Mouse (Mus musculus): ENCODE results near the gene Fam199x. TPM values are rescaled to one million over a fixed set of nuclear protein-coding genes. Genes with fewer than 3 reads are reported as not detected.

The Fam199x gene
- total RNA-seq (2022), result 1 to 10 TPM; 4.3 to 5.9 (median 5.1) TPM

DNA sequence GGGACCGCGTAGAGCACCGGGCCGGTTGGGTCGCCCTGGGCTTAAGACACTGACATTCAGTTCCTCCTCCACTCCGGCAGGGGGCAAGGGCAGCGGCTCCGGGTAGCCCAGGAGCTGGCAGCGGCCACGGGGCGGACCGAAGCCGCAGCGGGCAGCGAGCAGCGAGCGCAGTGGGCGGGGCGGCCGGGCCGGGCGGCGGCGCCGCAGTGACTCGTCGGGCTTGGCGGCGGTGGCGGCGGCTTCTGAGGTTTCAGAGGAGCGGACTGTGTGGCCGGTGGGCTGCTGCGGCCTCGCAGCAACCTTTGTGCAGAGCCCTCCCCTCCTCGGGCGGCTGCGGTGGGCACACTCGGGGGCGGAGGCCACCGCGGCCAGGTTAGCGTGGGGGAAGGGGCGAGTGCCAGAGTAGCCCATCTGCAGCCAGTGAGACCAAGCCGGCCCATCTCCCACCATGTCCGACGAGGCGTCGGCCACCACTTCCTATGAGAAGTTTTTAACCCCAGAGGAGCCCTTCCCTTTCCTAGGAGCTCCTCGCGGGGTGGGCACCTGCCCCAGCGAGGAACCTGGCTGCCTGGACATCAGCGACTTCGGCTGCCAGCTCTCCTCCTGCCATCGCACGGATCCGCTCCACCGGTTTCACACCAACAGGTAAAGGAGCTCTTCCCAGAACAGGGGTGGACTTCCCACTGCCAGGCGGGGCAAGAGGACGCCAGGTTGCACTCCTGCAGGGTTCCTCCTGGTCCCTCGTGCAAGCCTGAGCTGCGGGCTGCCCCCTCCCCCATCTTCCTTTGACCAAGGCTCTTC is at the start of gene Fam199x:
TSS of gene Fam199x (plus strand) at position 170 of the 801 bp plus-strand sequence.
- peak; percentile 51 to 68 for DNase-seq (ENCODE audit: low spot score in 2 of 2)

DNA sequence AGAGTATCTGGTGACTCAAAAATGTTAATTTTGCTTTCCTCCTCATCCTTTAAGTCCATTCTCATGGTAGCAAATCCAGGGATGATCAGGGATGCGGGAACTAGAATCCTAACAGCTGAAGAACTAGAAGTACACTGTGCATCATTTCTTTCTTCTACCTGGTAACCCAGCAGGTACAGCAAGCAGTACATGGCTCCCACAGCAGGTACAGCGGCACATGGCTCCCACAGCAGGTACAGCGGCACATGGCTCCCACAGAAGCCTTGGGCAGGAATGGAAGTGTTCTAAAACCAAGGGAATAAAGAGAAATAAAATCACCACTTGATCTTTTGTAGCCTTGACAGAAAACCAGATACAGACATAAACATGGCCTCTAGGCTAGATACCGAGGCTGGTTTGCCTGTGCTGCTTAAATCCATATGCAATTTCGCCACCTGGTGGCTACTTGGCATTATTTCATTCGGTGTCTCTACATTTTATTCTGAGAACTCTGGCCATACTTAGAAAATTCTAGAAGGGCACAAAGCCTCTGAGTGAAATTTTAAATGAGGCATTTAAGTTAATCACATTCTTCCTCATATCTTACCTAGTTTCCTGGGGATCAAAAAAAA is 34.2 kb upstream of the Fam199x start:
- DNase-seq (ENCODE audit: low spot score in 2 of 2), result no peak

DNA sequence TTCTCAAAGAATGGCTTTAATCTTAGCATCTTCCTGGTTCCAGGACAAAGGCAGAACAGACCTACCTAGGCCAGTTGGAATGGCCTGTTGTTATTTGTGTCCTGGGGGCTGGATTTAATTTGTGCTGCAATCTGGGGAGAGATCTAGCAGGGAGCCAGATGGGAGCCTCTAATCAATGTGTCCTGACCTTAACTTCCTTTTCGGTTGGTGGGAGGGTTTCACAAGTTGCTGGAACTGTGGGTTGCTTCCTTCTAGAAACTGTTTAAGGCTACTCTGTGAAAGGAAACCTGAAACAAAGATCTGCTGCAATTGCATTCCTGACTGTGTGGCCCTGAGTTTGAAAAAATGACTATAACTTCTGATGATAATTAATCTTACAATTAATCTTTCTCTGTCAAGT is 31.7 kb upstream of the Fam199x start:
- no peak for DNase-seq (ENCODE audit: low spot score in 2 of 2)

DNA sequence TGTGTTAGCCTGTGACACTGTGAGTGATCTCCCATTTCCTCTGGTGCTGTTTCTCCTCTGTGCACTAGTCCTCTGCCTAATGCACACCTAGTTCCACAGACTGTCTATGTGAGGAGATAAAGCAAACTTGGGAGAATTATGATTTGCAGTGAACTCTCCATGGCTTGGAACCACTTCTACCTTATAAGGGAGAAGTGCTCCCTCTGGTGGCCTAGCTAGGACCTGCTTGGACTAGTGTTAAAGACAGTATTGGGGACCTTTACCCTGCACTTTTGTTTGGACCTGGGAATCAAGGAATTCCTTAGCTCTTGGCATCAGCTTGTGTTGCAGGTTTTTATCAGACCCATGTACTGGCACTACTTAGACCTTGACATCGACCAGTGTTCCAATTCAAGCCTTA is 30.1 kb upstream of the Fam199x start:
- DNase-seq (ENCODE audit: low spot score in 2 of 2), result peak in 1 of 2 experiments; percentile 11

DNA sequence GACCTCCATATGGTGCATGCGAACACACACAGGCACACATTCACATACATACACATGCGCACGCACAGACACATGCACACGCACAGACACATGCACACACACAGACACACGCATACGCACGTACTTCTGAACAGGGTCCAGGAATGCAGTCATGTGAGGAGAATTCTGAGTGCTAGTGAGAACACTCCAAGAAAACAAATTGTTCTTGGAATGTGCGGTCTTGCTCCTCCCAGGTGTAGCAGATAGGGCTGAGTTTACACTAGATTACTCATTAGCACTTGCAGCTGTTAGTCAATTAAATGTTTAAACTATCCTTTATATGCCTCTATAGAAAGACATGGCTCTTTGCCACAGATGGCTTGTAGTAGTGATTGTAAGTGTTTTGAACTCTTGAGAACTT is 18.5 kb upstream of the Fam199x start:
- no peak for DNase-seq (ENCODE audit: low spot score in 2 of 2)

DNA sequence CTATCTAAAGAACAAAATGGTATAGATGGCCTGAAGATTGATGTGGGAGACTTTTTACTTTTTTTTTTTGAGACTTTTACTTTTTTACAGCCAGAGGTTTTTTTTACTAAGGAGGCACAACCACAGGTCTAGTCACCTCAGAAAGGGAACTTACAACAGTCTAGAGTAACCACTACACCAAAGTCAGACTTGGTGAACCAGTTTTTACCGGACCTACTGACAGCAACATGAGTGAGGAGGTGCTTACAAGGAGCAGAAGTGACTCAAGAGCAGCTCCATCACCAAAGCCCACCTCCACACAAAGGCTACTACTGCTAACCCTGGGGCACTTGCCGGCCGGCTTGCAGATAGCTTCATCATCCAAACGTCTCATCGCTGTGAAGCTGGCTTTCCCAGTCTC is 17.7 kb upstream of the Fam199x start:
- no peak for DNase-seq (ENCODE audit: low spot score in 2 of 2)

DNA sequence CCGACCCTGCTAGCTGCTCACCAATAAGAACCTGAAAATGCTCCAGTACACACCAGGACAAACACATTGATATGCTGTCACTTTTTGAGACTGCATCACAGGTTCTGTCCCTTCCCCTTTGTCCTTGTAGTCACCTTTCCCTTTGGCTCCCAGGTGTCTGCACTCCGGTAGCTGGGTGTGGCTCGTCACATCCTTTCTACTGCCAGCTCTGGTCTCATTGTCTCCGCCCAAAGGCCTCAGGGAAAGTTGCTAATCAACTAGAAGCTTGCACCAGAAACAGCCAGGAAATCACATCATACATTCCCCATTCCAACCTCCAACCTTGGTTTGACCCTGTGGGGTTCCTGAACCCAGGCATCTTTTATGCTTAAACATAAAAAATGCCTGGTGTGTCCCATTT is 15.1 kb upstream of the Fam199x start:
- DNase-seq (ENCODE audit: low spot score in 2 of 2), result no peak

DNA sequence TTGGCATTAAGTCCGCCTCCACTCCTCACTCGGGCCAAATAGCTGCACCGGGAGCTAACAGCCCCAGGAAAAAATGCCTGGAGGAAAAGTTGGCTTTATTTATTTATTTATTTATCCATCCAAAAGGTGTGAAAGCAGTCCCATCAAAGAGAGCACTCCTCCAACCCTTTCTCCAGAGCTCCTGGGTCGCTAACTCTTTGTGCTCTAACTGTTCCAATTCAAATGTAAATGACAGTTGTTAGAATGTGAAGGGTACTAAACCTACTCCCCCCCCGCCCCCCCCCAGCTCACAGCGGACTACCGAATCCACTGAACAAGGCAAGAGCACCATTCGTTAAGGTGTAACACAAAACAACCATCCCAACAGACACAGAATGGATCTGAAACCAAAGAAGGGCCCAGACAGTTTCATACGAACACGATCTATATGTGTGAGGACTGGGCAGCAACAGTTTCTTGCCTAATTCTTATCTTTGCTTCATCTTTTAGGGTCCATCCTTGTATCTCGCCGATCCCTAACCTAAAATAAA is 11.9 kb upstream of the Fam199x start:
- DNase-seq (ENCODE audit: low spot score in 2 of 2), result no peak

DNA sequence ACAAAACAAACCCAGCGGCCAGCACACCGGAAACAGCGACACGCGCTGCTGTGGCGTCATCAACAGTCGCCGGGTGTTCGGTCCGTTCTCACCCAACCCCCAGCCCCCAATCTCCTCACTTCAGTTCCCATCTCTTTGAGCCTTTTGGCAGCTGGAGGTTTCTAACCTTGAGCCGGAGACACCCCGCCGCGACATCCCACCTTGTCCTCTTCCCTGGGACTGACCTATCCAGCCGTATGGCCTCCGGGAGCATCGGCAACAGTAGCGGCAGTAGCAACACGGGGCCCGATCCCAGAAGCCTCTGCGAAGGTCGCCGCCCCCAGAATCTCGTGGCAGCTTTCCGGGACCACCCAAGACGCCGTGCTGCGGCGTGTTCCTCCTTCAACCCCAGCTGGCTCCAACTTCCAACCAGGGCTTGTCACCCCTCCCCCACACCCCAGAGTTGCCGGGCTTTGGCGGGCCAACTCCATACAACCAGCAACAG is 11.4 kb upstream of the Fam199x start, which contains the start of gene Slc25a53:
TSS of gene Slc25a53 (minus strand) at position 303 of the 484 bp plus-strand sequence.
- peak; percentile 69 to 72 for DNase-seq (ENCODE audit: low spot score in 2 of 2)

DNA sequence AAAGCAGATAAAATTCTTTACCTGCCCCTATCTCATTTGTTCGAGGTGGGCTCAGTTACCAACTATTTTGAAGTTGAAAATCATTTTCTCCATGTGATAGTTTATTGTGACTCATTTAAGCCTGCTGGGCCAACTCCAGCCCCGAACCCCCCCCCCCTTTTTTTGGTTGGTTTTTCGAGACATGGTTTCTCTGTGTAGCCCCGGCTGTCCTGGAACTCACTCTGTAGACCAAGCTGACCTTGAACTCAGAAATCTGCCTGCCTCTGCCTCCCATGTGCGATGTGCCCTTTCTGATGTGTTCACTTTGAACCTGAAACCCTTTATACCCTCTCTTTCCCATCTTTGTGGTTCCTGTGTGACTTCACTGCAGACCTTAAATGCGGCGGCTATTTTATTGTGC is 10.9 kb upstream of the Fam199x start:
- no peak for DNase-seq (ENCODE audit: low spot score in 2 of 2)

DNA sequence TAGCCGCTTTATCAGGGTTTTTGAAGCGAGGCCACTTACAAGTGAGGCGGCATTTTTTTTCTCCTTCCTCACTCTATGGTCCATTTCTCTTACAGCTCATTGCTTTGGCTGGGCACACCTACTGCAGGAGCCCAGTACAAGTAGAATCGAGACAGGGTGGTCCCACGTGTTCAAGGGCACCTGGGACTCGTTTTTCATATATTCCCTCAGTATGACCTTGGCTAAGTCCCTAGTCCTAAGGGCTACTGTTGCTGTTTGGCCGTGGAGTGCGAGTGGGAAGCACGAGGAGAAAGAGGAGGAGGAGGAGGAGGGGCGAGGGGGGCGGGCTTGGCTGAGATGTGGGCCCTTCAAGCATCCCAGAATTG is 352 bp upstream of the Fam199x start:
- no peak for DNase-seq (ENCODE audit: low spot score in 2 of 2)

DNA sequence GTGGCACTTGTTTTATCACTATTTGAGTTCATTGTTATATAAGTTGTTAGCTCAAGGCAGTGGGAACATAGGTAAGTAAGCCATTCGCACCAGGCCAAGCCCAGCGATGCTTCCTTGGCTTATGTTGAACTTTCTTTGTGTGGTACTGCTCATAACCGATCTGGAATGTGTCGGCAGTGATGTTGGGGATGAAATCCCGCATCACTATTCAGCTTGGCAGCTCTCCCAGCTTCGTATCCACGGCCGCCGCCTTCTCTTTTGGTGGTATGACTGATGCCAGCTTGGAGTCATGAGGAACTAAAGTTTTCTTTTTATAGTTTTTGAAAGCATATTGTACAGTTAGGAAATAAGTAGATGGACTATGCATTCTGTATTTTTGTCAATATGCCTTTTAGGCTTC is 13.8 kb downstream of the Fam199x start:
- DNase-seq (ENCODE audit: low spot score in 2 of 2), result no peak

DNA sequence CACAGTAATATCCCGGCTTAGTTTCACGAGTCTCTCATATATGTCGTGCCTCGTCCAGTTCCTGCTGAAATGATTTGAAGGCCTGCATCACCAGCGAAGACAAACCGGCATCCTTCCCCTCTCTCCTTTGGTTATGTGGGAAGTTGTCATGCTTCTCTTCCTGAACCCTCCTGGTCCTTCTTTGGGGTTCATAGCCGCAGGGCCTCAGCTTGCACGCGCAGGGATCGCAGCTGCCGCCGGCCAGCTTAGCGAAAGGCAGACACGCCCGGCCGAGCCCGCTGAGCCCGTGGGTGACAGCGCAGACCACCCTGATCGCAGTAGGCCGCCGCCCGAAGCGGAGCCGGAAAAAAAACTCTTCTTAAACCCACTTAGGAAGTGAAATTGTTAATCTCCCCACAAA is 55.1 kb downstream of the Fam199x start:
- DNase-seq (ENCODE audit: low spot score in 2 of 2), result no peak

DNA sequence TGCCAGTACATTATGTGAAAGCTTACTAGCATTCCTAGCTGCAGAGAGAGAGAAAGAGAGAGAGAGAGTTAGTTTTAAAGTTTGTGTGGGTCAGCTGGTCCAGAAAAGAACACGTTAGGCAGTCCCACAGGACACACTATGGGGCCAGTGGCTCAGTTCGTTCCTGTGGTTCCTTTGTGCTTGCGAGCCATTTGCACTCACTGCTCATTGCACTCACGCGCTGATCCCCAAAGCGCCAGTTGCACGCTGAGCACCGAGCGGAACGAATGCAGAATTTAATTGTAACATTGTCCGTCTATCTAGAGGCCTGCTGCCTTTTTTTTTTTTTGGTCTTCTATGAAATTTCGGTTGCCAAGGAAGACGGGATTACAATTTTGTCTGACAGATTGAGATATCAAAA is 57.1 kb downstream of the Fam199x start:
- DNase-seq (ENCODE audit: low spot score in 2 of 2), result no peak

DNA sequence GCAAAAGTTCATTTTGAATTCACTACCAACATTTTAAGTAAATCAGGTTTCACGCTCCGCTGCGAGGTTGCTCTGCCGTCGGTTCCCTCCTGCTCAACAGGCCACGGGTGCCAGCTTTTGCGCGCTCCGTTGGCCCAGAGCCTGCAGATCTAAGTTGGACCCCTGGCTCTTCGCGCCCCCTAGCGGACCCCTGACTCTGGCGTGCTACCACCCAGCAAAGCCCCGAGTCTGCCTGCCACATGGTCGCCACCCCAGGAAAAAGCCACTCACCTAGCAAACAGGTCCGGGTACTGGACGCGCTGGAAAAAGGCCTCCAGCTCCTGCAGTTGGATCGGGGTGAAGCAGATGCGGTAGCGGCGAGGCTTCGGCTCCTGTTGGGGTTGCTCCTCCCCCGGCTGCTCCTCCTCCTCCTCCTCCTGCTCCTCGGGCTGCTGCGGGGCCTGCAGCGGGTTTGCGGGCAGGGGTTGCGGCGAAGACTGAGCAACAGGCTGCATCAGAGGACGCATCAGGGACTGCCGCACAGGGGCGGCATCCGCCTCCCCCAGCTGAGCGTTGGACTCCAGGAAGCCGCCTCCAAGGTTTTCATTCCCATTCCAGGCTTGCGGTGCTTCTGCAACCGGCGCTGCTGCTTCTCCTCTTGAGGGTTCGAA is 68.8 kb downstream of the Fam199x start:
- DNase-seq (ENCODE audit: low spot score in 2 of 2), result no peak

DNA sequence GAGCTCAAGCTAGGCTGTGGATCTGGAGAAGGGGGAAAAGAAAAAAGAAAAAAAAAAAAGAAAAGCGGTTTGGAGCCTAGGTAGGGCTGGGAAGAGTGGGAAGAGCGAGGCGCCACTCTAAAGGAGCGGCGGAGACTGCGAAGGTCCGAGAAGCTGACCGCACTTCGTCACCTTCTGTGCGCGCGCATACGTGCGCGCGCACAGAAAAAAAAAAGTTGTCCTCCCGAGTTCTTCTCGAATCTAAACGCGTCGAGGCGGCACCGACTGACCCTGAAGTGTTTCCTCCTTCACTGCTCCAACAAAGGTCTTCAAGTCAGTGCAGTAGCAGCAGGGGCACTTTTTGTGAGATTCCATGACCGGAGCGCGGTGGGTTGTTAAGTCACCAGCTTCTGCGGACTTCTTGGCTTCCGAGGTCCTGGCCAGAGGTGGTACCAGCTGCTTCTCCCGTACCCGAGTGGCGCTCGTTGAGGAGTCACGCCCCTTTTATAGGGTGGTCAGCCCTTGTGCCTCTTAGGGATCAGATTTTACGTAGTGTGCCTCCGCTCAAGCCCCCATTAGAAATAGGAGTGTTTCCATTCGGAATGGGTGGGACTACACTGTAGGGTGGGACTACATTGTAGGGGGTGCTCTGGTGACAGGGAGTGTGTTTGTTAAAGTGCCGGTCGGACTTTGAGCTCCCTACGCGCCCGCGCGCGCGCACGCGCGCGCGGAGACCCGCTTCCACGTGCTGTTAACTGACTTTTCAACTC is 70.5 kb downstream of the Fam199x start:
- DNase-seq (ENCODE audit: low spot score in 2 of 2), result no peak

DNA sequence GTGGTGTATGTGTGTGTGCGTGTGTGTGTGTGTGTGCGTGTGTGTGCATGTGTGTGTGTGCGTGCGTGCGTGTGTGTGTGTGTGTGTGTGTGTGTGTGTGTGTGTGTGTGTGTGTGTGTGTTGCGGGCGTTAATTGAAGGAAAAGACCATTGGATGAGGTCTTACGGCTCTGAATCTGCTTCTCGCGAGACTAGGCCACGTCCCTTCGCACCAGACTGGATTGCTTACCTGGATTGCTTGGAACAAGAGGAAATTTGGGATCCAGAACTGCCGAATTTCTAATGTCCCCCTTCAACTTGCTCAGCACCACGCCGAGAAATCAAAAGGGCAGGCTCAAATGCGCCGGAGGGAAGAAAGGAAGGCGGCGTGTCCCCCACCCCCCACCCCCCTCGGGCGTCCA is 72.3 kb downstream of the Fam199x start, which contains the start of gene Esx1:
TSS of gene Esx1 (minus strand) at position 366 of the 400 bp plus-strand sequence.
- no peak for DNase-seq (ENCODE audit: low spot score in 2 of 2)

DNA sequence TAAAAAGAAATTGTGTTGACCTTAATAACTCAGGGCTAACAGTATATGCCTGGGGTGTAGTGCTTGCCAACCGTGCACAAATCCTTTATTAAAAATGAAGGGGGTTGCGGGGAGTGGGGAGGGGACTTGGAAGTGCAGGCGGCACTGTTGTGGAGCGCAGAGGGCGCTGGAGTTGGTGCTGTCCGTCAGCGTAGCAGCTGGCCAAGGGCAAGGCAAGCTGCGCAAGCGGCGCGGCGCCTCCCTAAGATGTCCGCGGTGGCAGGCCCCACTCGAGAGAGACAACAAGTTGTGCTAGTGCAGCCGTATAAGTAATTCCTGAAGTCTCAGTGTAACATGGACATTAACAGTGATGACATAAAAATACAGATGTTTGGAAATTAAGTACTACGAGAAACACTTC is 78.1 kb downstream of the Fam199x start:
- no peak for DNase-seq (ENCODE audit: low spot score in 2 of 2)

Measured in gastrocnemius, adult 8-10 months (tissue).